Mouse (Mus musculus): ENCODE data around the gene Odf2l.

Odf2l gene

DNA sequence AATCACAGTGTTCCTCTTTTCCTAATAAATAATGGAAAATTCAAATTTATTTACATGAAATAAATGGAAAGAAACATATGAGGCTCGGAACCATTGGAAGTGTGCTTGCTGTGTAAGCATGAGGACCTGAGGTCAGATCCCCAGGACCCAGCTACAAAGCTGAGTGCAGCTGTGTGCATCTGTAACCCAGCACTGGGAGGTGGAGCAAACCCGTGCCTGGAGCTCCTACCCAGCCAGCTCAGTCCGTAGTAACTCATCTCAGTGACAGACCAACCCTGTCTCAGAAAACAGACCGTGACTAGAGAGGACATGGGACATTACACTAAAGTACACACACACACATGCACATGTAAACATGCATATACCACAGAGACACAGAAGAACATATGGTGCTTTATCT lies 21.8 kb downstream of the Odf2l start:
- no peak for DNase-seq (ENCODE audit: low spot score)

DNA sequence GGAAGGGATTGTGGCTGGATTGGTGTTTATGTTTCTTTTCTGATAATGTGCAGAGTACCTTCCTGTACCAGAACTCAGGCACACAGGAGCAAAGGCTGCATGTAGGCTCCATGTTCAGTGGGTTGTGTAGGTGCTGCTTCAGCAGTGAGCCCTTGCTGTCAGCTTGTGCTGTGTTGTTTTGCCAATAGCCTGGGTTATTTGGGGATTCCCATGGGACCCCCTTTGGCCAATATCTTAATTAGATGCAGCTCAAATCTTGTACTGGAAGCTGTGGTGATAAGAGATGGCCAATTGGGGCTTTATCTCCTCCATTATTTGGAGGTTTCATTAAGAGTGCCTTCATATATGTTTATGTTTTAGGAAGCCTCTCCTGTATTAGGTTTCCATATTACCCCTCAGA lies 24.5 kb downstream of the Odf2l start:
- no peak for DNase-seq (ENCODE audit: low spot score)

DNA sequence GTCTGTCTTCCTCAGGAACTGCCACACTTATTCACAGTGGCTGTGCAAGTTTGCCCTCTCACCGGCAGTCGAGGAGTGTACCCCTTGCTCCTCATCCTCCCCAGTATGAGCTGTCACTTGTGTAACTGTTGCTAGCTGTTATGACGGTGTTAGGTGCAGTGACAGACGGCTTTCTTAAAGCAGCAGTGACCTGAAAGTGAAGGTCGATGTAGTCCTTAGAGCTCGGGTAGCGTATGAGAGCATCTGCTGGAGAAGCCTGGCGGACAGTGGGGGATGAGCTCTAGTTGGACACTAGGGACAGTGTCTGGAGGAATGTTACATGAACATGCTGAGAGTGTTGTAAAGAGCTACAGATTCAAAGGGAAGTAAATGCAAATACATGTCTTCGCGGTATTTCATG lies 25.5 kb downstream of the Odf2l start:
- DNase-seq (ENCODE audit: low spot score) = no peak

DNA sequence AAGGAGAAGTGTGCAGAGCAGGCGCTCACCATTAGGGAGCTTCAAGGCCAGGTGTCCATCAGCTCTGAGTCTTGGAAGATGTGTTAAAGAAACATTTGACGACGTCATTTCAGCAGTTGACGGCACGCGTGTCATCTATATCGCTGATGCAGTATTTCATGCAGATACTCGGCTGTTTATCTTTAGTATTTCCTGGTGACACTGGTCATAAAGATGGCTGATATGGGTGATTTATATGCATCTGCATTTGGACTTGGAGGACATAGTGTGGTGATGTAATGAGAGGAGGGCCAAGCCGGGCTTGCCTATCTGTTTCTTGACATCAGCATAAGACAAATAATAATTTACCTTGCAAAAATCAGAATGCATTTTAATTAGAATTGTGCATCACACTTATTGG lies 28.5 kb downstream of the Odf2l start:
- no peak for DNase-seq (ENCODE audit: low spot score)

- DNase-seq (ENCODE audit: low spot score) = no peak
Measured at GRCm38 (mm10) chr3:145147483-145147882, 29.1 kb downstream of the Odf2l start.

GRCm38 (mm10) chr3:145147952-145148351 lies 29.6 kb downstream of the Odf2l start:
- DNase-seq (ENCODE audit: low spot score) = no peak

GRCm38 (mm10) chr3:145151092-145151491 lies 32.7 kb downstream of the Odf2l start:
- no peak for DNase-seq (ENCODE audit: low spot score)

DNA sequence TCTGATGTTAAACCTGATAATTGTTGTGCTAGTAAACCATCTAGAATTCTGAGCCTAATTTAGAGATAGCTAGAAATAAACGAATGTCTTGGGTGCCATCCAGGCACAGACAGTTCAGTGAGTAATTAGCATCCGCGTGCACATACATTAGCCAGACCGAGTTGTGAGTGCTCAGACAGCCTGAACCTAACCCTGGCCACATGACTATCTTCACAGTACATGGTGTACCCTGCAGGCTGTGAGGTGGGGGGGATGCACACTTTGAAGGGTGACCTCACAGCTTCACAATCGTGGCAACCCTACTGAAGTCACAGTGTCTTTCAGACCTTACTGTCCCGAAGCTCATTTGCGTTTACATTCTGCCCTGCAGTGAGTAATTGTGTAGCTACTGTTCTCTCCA lies 33.5 kb downstream of the Odf2l start:
- DNase-seq (ENCODE audit: low spot score) = no peak

GRCm38 (mm10) chr3:145156883-145157282 lies 38.5 kb downstream of the Odf2l start:
- no peak for DNase-seq (ENCODE audit: low spot score)

- no peak for DNase-seq (ENCODE audit: low spot score)
Measured at GRCm38 (mm10) chr3:145158441-145158840, 40.1 kb downstream of the Odf2l start.

DNA sequence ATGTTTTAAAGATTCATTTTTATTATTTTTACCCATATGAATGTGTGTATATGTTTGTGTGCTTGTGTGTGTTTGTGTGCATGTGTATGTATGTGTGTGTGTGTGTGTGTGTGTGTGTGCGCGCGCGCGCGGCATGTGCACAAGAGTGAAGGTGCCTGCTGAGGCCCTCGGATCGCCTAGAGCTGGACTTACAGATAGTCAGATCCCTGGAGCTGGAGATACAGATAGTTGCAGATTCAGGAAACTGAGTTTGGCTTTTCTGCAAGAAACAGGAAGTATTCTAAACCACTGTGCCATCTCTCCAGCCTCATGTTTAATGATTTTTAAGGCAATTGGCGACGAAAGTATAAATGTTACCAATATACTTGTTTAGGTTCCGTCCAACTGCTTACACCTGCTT lies 48.4 kb downstream of the Odf2l start:
- DNase-seq (ENCODE audit: low spot score) = no peak

DNA sequence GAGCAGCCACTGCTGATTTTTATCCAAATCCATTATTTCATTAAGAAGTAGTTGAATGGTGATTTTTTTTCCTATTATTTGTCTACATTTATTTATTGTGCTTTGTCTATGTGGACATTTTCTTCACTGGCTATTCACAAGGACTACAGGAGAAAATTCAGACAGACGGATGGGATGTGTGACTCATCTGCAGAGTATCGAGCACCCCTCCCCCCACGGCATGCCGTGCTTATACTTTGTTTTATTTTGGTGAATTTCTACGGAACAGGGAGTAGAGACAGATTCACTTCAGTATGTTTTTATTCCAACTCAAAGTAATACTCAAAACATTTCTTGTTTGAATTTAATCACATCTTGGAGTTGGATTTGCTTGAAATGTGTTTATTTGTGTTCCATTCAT lies 49.4 kb downstream of the Odf2l start:
- peak; percentile 19 for DNase-seq (ENCODE audit: low spot score)

DNA sequence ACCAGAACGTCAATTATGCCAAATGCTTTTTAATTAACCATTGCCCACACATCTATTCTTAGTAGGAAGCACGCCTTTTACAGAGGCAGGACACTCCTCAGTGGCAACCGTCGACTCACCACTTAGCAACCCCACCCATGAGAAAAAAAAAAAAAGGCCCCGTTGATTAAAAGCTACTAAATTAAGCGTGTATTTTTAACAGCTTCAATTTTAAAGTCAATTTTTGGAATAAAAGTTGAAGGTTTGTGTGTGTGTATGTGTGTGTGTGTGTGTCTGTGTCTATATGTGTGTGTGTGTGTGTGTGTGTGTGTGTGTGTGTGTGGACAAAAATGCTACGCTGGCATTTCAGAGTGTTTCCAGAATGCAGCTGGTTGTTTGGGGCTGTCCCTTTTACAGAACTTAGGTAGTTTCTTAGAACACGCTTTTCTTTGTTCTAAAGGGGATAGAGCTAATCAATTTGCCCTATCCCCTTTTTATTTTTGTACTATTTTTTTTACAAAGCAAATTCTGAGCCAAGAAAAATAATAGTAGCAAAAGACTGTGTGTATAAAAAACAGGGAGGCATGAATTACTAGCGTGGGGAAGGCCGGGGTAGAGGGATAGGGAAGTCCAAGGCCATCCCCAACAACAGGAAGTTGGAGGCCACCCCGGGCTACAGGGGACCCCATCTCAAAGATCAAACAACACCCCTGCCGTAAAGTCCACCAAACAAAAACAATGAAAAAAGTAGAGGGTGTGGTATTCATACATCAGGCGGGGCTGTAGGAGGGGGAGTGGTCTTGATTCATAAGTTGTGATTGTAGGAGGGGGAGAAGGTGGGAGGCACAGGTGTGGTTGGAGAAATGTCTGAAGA lies 50.7 kb downstream of the Odf2l start:
- DNase-seq (ENCODE audit: low spot score) = no peak

GRCm38 (mm10) chr3:145170028-145170427 lies 51.6 kb downstream of the Odf2l start:
- DNase-seq (ENCODE audit: low spot score) = no peak

- DNase-seq (ENCODE audit: low spot score) = no peak
Measured at GRCm38 (mm10) chr3:145170604-145171389, 52.4 kb downstream of the Odf2l start.

- DNase-seq (ENCODE audit: low spot score) = no peak
Measured at GRCm38 (mm10) chr3:145171390-145172060, 53.1 kb downstream of the Odf2l start.

DNA sequence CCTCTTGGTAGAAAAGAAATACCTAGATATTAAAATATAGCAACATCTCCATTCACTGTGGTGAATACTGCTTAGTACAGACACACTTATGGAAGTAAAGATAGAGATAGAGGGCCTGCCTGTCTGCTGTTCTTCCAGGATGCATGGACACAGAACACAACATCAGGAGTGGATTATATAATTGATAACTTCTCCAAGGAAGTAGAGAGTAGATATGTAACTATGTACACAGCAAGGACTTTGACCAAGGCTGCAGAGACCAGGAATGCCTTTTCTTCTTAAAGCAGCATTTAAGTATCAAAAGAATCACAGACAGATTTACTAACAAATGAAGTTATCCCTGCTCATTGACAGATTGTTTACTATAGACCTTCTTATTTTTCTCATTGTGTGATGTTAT lies 66.3 kb downstream of the Odf2l start:
- DNase-seq (ENCODE audit: low spot score) = no peak

- no peak for DNase-seq (ENCODE audit: low spot score)
Measured at GRCm38 (mm10) chr3:145191972-145192371, 73.6 kb downstream of the Odf2l start.

- no peak for DNase-seq (ENCODE audit: low spot score)
Measured at GRCm38 (mm10) chr3:145195240-145195923, 77.0 kb downstream of the Odf2l start.

DNA sequence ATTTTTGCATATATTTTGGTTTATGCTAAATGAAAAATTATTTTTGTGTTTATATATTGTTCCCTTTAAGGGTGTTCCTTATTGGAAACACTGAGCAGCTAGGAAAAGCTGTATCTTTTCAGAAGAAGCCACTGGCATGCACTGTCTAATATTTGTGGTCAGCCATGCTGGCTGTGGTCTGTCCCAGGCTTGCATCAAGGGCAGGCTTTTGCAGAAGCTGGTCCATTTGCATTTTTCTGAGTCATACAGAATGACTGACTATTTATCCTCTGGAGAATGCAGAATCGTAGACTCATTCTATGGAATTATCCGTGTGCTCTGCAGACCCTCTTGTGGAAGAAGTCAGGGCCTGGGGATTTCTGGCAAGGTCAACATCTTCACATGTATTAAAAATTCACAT lies 79.7 kb downstream of the Odf2l start:
- DNase-seq (ENCODE audit: low spot score) = no peak
